8 mouse cellular contexts compared by ENCODE assay signal in genomic region chr19:5878362-5878722, GRCm38 (mm10). TPM values are rescaled to one million over a fixed set of nuclear protein-coding genes. Genes with fewer than 3 reads are reported as not detected.
DNase-seq lines count a peak whose midpoint lies in the region; ATAC-seq and TF ChIP-seq lines count a peak whose summit lies in the region.

No protein-coding gene starts in this region.

- peak; percentile 42 to 53 for DNase-seq in heart, adult 9 months (ENCODE audit: low spot score in 2 of 2)
- DNase-seq in heart, adult 11 months, result no peak
- DNase-seq in kidney, adult 8-10 months, result peak; percentile 94
- peak; percentile 72 for DNase-seq in lung, postnatal 0 days (ENCODE audit: low spot score)
- DNase-seq in embryo, embryonic 10.5 days (ENCODE audit: low spot score), result no peak
- DNase-seq in thymus, postnatal 4 days, result no peak
- no peak for DNase-seq in spleen, adult 18-20 months

- TF ChIP-seq POLR2A in bone marrow macrophage, adult 2 months (IDR thresholded peaks at IDR 0.05; ENCODE audit: borderline replicate concordance, low read depth, low read length), result no peak

- no peaks in the 10 kb centered on the region for H3K9me3 ChIP-seq in lung, postnatal 0 days (ENCODE audit: low read length)

- 0 out of 2 replicates have a peak, but pooled peaks have one; percentile 1 for TF ChIP-seq CTCF in bone marrow macrophage, adult 2 months (IDR thresholded peaks at IDR 0.05; ENCODE audit: low read depth, low read length)
- TF ChIP-seq CTCF in lung, postnatal 0 days (IDR thresholded peaks at IDR 0.05), result no peak

- ATAC-seq in lung, postnatal 0 days, result peak; percentile 46

- no peak for TF ChIP-seq EP300 in lung, postnatal 0 days (IDR thresholded peaks at IDR 0.05)

- H3K4me1 ChIP-seq in bone marrow macrophage, adult 2 months (ENCODE audit: control insufficient read depth, insufficient read depth, low read length), result peaks cover 51% of the 10 kb centered on the region
- peaks cover 13% of the 10 kb centered on the region; the same call in 1 of the 2 replicates for H3K4me1 ChIP-seq in lung, postnatal 0 days (ENCODE audit: insufficient read depth, low read depth, low read length)

- WGBS in lung, postnatal 0 days, result 22% methylated on average over 7 of the region's 7 CpGs

- peak overlapping the region; percentile 33 for H3K4me2 ChIP-seq in lung, postnatal 0 days (replicated peaks; ENCODE audit: low read depth, low read length)

- peak overlapping the region; percentile 98 for H3K27ac ChIP-seq in bone marrow macrophage, adult 2 months (ENCODE audit: insufficient read depth, low read depth, low read length)
- H3K27ac ChIP-seq in lung, postnatal 0 days (ENCODE audit: low read length), result peak overlapping the region; percentile 91

- no peaks in the 10 kb centered on the region for H3K36me3 ChIP-seq in lung, postnatal 0 days (ENCODE audit: insufficient read depth, low read length)

- H3K27me3 ChIP-seq in lung, postnatal 0 days (replicated peaks; ENCODE audit: insufficient read depth, low read length), result no peaks in the 10 kb centered on the region

- H3K9ac ChIP-seq in lung, postnatal 0 days (replicated peaks; ENCODE audit: low read depth), result peak overlapping the region; percentile 30; the same call in 1 of the 2 replicates

- peak overlapping the region; percentile 64 for H3K4me3 ChIP-seq in bone marrow macrophage, adult 2 months (ENCODE audit: insufficient read depth, low read length)
- H3K4me3 ChIP-seq in lung, postnatal 0 days (ENCODE audit: low read depth, low read length), result peak overlapping the region; percentile 6; the same call in 1 of the 2 replicates

RNA-seq across cellular contexts. Expression of gene Slc25a45, which starts 0.7 kb away (rescaled TPM):
- 74.2 and 78.0 TPM in 2 replicates for polyA plus RNA-seq in bone marrow macrophage, adult 2 months (2012; ENCODE audit: insufficient read depth, insufficient read length, missing spikeins)
- 8.4 and 10.2 TPM in 2 replicates for polyA plus RNA-seq in lung, postnatal 0 days (2015; fragmentation: Nextera tagmentation; extraction: Ambion mirVana)

RNA-seq across cellular contexts. Expression of gene Frmd8, which starts 3.3 kb away (rescaled TPM):
- polyA plus RNA-seq in bone marrow macrophage, adult 2 months (2012; ENCODE audit: insufficient read depth, insufficient read length, missing spikeins), result 24.6 and 25.2 TPM in 2 replicates
- polyA plus RNA-seq in lung, postnatal 0 days (2015; fragmentation: Nextera tagmentation; extraction: Ambion mirVana), result 33.9 and 35.1 TPM in 2 replicates

RNA-seq across cellular contexts. Expression of gene Tigd3, which starts 15.6 kb away (rescaled TPM):
- polyA plus RNA-seq in bone marrow macrophage, adult 2 months (2012; ENCODE audit: insufficient read depth, insufficient read length, missing spikeins), result 0.61 and 0.70 TPM in 2 replicates
- polyA plus RNA-seq in lung, postnatal 0 days (2015; fragmentation: Nextera tagmentation; extraction: Ambion mirVana), result 1.3 and 1.5 TPM in 2 replicates

RNA-seq across cellular contexts. Expression of gene Dpf2, which starts 34.5 kb away (rescaled TPM):
- polyA plus RNA-seq in bone marrow macrophage, adult 2 months (2012; ENCODE audit: insufficient read depth, insufficient read length, missing spikeins), result 69.3 and 75.2 TPM in 2 replicates
- polyA plus RNA-seq in lung, postnatal 0 days (2015; fragmentation: Nextera tagmentation; extraction: Ambion mirVana), result 77.7 and 78.0 TPM in 2 replicates

RNA-seq across cellular contexts. Expression of gene Cdc42ep2, which starts 46.3 kb away (rescaled TPM):
- 2.5 and 2.6 TPM in 2 replicates for polyA plus RNA-seq in bone marrow macrophage, adult 2 months (2012; ENCODE audit: insufficient read depth, insufficient read length, missing spikeins)
- polyA plus RNA-seq in lung, postnatal 0 days (2015; fragmentation: Nextera tagmentation; extraction: Ambion mirVana), result 21.3 and 23.2 TPM in 2 replicates

Comparison
In these comparisons a context has a peak if more than half of its experiments do, and no peak if none do; other contexts are left out.
1. DNase-seq: peak in heart, adult 9 months (2 of 2), kidney, adult 8-10 months (2 of 2) and lung, postnatal 0 days (single experiment); none in heart, adult 11 months (single experiment), embryo, embryonic 10.5 days (single experiment), thymus, postnatal 4 days (single experiment) and spleen, adult 18-20 months (0 of 2).